Mouse (Mus musculus): ENCODE data around the gene Fyb2. TPM values are rescaled to one million over a fixed set of nuclear protein-coding genes. Genes with fewer than 3 reads are reported as not detected.

Fyb2 gene
- total RNA-seq, 1 experiment = 0.09 TPM

GRCm38 (mm10) chr4:104975162-104975830 lies 62.0 kb downstream of the Fyb2 start:
- Histone ChIP-seq H3K27ac (ENCODE audit: insufficient read depth, low read depth, low read length, poor library complexity, severe bottlenecking) (no peak overlapping the region), H3K4me1 (ENCODE audit: control insufficient read depth in 2 of 2, insufficient read depth in 2 of 2, low read length in 2 of 2, poor library complexity in 1 of 2) (no peaks in the 10 kb centered on the region), H3K9ac (ENCODE audit: insufficient read depth, low read depth, low read length, poor library complexity, severe bottlenecking) (no peak overlapping the region), H3K9me3 (ENCODE audit: control insufficient read depth, insufficient read depth, low read depth, low read length) (no peaks in the 10 kb centered on the region), H3K36me3 (ENCODE audit: control insufficient read depth, insufficient read depth, low read length, poor library complexity, severe bottlenecking) (no peaks in the 10 kb centered on the region), H3K4me3 (ENCODE audit: insufficient read depth in 1 of 2, low read depth in 1 of 2, low read length in 2 of 2, poor library complexity in 1 of 2, severe bottlenecking in 1 of 2) (no peak overlapping the region)
- in situ Hi-C loops (cut with MboI; ENCODE audit: low sequenced_read_pairs in 2 of 2, unreplicated experiment in 2 of 2) = no loop called here
- no peak for TF ChIP-seq HCFC1 (IDR thresholded peaks at IDR 0.05; ENCODE audit: borderline replicate concordance, insufficient read depth, low read length)
- TF ChIP-seq ZNF384 (IDR thresholded peaks at IDR 0.05; ENCODE audit: low read depth, low read length) = no peak
- TF ChIP-seq MAFK (IDR thresholded peaks at IDR 0.05; ENCODE audit: insufficient read depth, low read depth, low read length) = no peak
- no peak for TF ChIP-seq CHD2 (IDR thresholded peaks at IDR 0.05; ENCODE audit: low read depth, low read length)
- TF ChIP-seq ZC3H11A (IDR thresholded peaks at IDR 0.05; ENCODE audit: borderline replicate concordance, low read depth, low read length) = no peak
- DNase-seq (ENCODE audit: low read depth, low spot score) = no peak

GRCm38 (mm10) chr4:104985960-104986632 lies 72.8 kb downstream of the Fyb2 start:
- in situ Hi-C loops (cut with MboI; ENCODE audit: low sequenced_read_pairs in 2 of 2, unreplicated experiment in 2 of 2) = no loop called here
- H3K36me3 ChIP-seq (ENCODE audit: control insufficient read depth, insufficient read depth, low read length, poor library complexity, severe bottlenecking) = no peaks in the 10 kb centered on the region

GRCm38 (mm10) chr4:104987631-104988030 lies 74.4 kb downstream of the Fyb2 start:
- TF ChIP-seq CHD2 (IDR thresholded peaks at IDR 0.05; ENCODE audit: low read depth, low read length) (no peak), ZNF384 (IDR thresholded peaks at IDR 0.05; ENCODE audit: low read depth, low read length) (no peak), MAFK (IDR thresholded peaks at IDR 0.05; ENCODE audit: insufficient read depth, low read depth, low read length) (no peak), ZC3H11A (IDR thresholded peaks at IDR 0.05; ENCODE audit: borderline replicate concordance, low read depth, low read length) (no peak), HCFC1 (IDR thresholded peaks at IDR 0.05; ENCODE audit: borderline replicate concordance, insufficient read depth, low read length) (no peak)

More at GRCm38 (mm10) chr4:104985960-104986632, 72.8 kb downstream of the Fyb2 start:
- no peak for TF ChIP-seq MAFK (IDR thresholded peaks at IDR 0.05; ENCODE audit: insufficient read depth, low read depth, low read length)
- no peak for TF ChIP-seq HCFC1 (IDR thresholded peaks at IDR 0.05; ENCODE audit: borderline replicate concordance, insufficient read depth, low read length)
- TF ChIP-seq CHD2 (IDR thresholded peaks at IDR 0.05; ENCODE audit: low read depth, low read length) = no peak
- no peak for TF ChIP-seq ZC3H11A (IDR thresholded peaks at IDR 0.05; ENCODE audit: borderline replicate concordance, low read depth, low read length)
- Histone ChIP-seq H3K9ac (ENCODE audit: insufficient read depth, low read depth, low read length, poor library complexity, severe bottlenecking) (no peak overlapping the region), H3K27ac (ENCODE audit: insufficient read depth, low read depth, low read length, poor library complexity, severe bottlenecking) (no peak overlapping the region), H3K9me3 (ENCODE audit: control insufficient read depth, insufficient read depth, low read depth, low read length) (no peaks in the 10 kb centered on the region), H3K4me3 (ENCODE audit: insufficient read depth in 1 of 2, low read depth in 1 of 2, low read length in 2 of 2, poor library complexity in 1 of 2, severe bottlenecking in 1 of 2) (no peak overlapping the region), H3K4me1 (ENCODE audit: control insufficient read depth in 2 of 2, insufficient read depth in 2 of 2, low read length in 2 of 2, poor library complexity in 1 of 2) (no peaks in the 10 kb centered on the region)
- DNase-seq (ENCODE audit: low read depth, low spot score) = no peak

GRCm38 (mm10) chr4:104988102-104988501 lies 74.8 kb downstream of the Fyb2 start:
- Histone ChIP-seq H3K4me1 (ENCODE audit: control insufficient read depth in 2 of 2, insufficient read depth in 2 of 2, low read length in 2 of 2, poor library complexity in 1 of 2) (no peaks in the 10 kb centered on the region), H3K9me3 (ENCODE audit: control insufficient read depth, insufficient read depth, low read depth, low read length) (no peaks in the 10 kb centered on the region), H3K4me3 (ENCODE audit: insufficient read depth in 1 of 2, low read depth in 1 of 2, low read length in 2 of 2, poor library complexity in 1 of 2, severe bottlenecking in 1 of 2) (no peak overlapping the region), H3K27ac (ENCODE audit: insufficient read depth, low read depth, low read length, poor library complexity, severe bottlenecking) (no peak overlapping the region), H3K9ac (ENCODE audit: insufficient read depth, low read depth, low read length, poor library complexity, severe bottlenecking) (no peak overlapping the region), H3K36me3 (ENCODE audit: control insufficient read depth, insufficient read depth, low read length, poor library complexity, severe bottlenecking) (no peaks in the 10 kb centered on the region)
- in situ Hi-C loops (cut with MboI; ENCODE audit: low sequenced_read_pairs in 2 of 2, unreplicated experiment in 2 of 2) = no loop called here
- no peak for DNase-seq (ENCODE audit: low read depth, low spot score)
- TF ChIP-seq ZNF384 (IDR thresholded peaks at IDR 0.05; ENCODE audit: low read depth, low read length) (peak; percentile 74; the same call in 1 of the 2 replicates), MAFK (IDR thresholded peaks at IDR 0.05; ENCODE audit: insufficient read depth, low read depth, low read length) (no peak), ZC3H11A (IDR thresholded peaks at IDR 0.05; ENCODE audit: borderline replicate concordance, low read depth, low read length) (no peak), HCFC1 (IDR thresholded peaks at IDR 0.05; ENCODE audit: borderline replicate concordance, insufficient read depth, low read length) (no peak), CHD2 (IDR thresholded peaks at IDR 0.05; ENCODE audit: low read depth, low read length) (no peak)

More at GRCm38 (mm10) chr4:104987631-104988030, 74.4 kb downstream of the Fyb2 start:
- H3K9ac ChIP-seq (ENCODE audit: insufficient read depth, low read depth, low read length, poor library complexity, severe bottlenecking) = no peak overlapping the region
- H3K4me3 ChIP-seq (ENCODE audit: insufficient read depth in 1 of 2, low read depth in 1 of 2, low read length in 2 of 2, poor library complexity in 1 of 2, severe bottlenecking in 1 of 2) = no peak overlapping the region
- in situ Hi-C loops (cut with MboI; ENCODE audit: low sequenced_read_pairs in 2 of 2, unreplicated experiment in 2 of 2) = no loop called here
- H3K9me3 ChIP-seq (ENCODE audit: control insufficient read depth, insufficient read depth, low read depth, low read length) = no peaks in the 10 kb centered on the region
- H3K4me1 ChIP-seq (ENCODE audit: control insufficient read depth in 2 of 2, insufficient read depth in 2 of 2, low read length in 2 of 2, poor library complexity in 1 of 2) = no peaks in the 10 kb centered on the region
- no peak for DNase-seq (ENCODE audit: low read depth, low spot score)
- H3K36me3 ChIP-seq (ENCODE audit: control insufficient read depth, insufficient read depth, low read length, poor library complexity, severe bottlenecking) = no peaks in the 10 kb centered on the region
- no peak overlapping the region for H3K27ac ChIP-seq (ENCODE audit: insufficient read depth, low read depth, low read length, poor library complexity, severe bottlenecking)
